8 mouse cellular contexts compared by ENCODE assay signal in genomic region chr5:74067831-74068713, GRCm38 (mm10). TPM values are rescaled to one million over a fixed set of nuclear protein-coding genes. Genes with fewer than 3 reads are reported as not detected.
A peak's percentile ranks its signal among the peaks of the same experiment; 100 is the strongest.
DNase-seq lines count a peak whose midpoint lies in the region; ATAC-seq and TF ChIP-seq lines count a peak whose summit lies in the region.

TSS of gene Usp46 (minus strand) at chr5:74068431.

- peak within 1 kb of the TSS; percentile 98 for H3K9ac ChIP-seq in heart, embryonic 12.5 days
- H3K9ac ChIP-seq in kidney, embryonic 16.5 days (replicated peaks; ENCODE audit: low read length) = peak within 1 kb of the TSS; percentile 97
- peak within 1 kb of the TSS; percentile 96 for H3K9ac ChIP-seq in liver, embryonic 14.5 days (replicated peaks)
- H3K9ac ChIP-seq in stomach, embryonic 14.5 days (replicated peaks; ENCODE audit: low read depth, low read length) = peak within 1 kb of the TSS; percentile 86

- peak within 1 kb of the TSS; percentile 99 for H3K27ac ChIP-seq in heart, embryonic 12.5 days (ENCODE audit: poor library complexity, severe bottlenecking)
- peak within 1 kb of the TSS; percentile 99 for H3K27ac ChIP-seq in kidney, embryonic 16.5 days (ENCODE audit: low read length)
- H3K27ac ChIP-seq in liver, embryonic 14.5 days = peak within 1 kb of the TSS; percentile 98
- peak within 1 kb of the TSS; percentile 96 for H3K27ac ChIP-seq in stomach, embryonic 14.5 days (ENCODE audit: low read length)

- no peaks in the 10 kb centered on the region for H3K27me3 ChIP-seq in C2C12 (ENCODE audit: control insufficient read depth, insufficient read depth, insufficient read length)
- H3K27me3 ChIP-seq in heart, embryonic 12.5 days (replicated peaks) = no peaks in the 10 kb centered on the region
- H3K27me3 ChIP-seq in kidney, embryonic 16.5 days (ENCODE audit: insufficient read depth, low read length) = no peaks in the 10 kb centered on the region
- H3K27me3 ChIP-seq in liver, embryonic 14.5 days (ENCODE audit: control insufficient read depth, insufficient read depth, low read length) = no peaks in the 10 kb centered on the region
- H3K27me3 ChIP-seq in stomach, embryonic 14.5 days (ENCODE audit: control insufficient read depth, insufficient read depth, low read length) = no peaks in the 10 kb centered on the region

- H3K4me3 ChIP-seq in C2C12 (ENCODE audit: insufficient read depth, poor library complexity, severe bottlenecking) = peak within 1 kb of the TSS; percentile 59
- H3K4me3 ChIP-seq in heart, embryonic 12.5 days = peak within 1 kb of the TSS; percentile 79
- peak within 1 kb of the TSS; percentile 91 for H3K4me3 ChIP-seq in kidney, embryonic 16.5 days (ENCODE audit: low read length)
- peak within 1 kb of the TSS; percentile 80 to 98 for H3K4me3 ChIP-seq in liver, embryonic 14.5 days (ENCODE audit: insufficient read depth in 1 of 2, low read depth in 2 of 2, low read length in 2 of 2)
- H3K4me3 ChIP-seq in stomach, embryonic 14.5 days (ENCODE audit: low read depth, low read length) = peak within 1 kb of the TSS; percentile 94

- no peak for TF ChIP-seq CTCF in C2C12 (IDR thresholded peaks at IDR 0.05; ENCODE audit: control insufficient read depth, insufficient read depth, insufficient read length)
- TF ChIP-seq CTCF in liver, embryonic 14.5 days (IDR thresholded peaks at IDR 0.05; ENCODE audit: low read depth) = no peak

- ATAC-seq in erythroblast, adult 5-6 weeks (replicated peaks; ENCODE audit: low FRiP score, poor library complexity, severe bottlenecking) = peak; percentile 62
- peak; percentile 92 for ATAC-seq in heart, embryonic 12.5 days (ENCODE audit: insufficient number of reproducible peaks, low FRiP score)
- ATAC-seq in kidney, embryonic 16.5 days (ENCODE audit: low FRiP score, low TSS enrichment) = peak; percentile 92
- peak; percentile 81 for ATAC-seq in liver, embryonic 14.5 days (ENCODE audit: insufficient read depth)
- ATAC-seq in stomach, embryonic 14.5 days (ENCODE audit: insufficient number of reproducible peaks, insufficient read depth, low FRiP score, low read depth) = peak; percentile 91

- H3ac ChIP-seq in C2C12 (ENCODE audit: control insufficient read depth, insufficient read length, low read depth) = peak within 1 kb of the TSS; percentile 84

- H3K79me3 ChIP-seq in C2C12 (ENCODE audit: low read depth) = peaks cover 5% of the 10 kb centered on the region

- H3K36me3 ChIP-seq in C2C12 (ENCODE audit: control insufficient read depth, insufficient read depth) = no peaks in the 10 kb centered on the region
- no peaks in the 10 kb centered on the region for H3K36me3 ChIP-seq in heart, embryonic 12.5 days
- H3K36me3 ChIP-seq in kidney, embryonic 16.5 days (ENCODE audit: insufficient read depth, low read length) = no peaks in the 10 kb centered on the region
- H3K36me3 ChIP-seq in liver, embryonic 14.5 days (replicated peaks; ENCODE audit: control insufficient read depth, insufficient read depth, low read depth) = no peaks in the 10 kb centered on the region
- no peaks in the 10 kb centered on the region for H3K36me3 ChIP-seq in stomach, embryonic 14.5 days (ENCODE audit: control insufficient read depth, insufficient read depth, low read length)

- DNase-seq in brain, adult 2 months (ENCODE audit: low read depth, low spot score) = peak; percentile 85
- peak in 2 of 3 experiments; percentile 63 to 65 for DNase-seq in liver, embryonic 14.5 days (ENCODE audit: low read depth in 3 of 3, low spot score in 3 of 3)
- peak; percentile 88 for DNase-seq in neural tube, embryonic 10.5 days (ENCODE audit: extremely low spot score, low spot score)

- H3K4me1 ChIP-seq in heart, embryonic 12.5 days (replicated peaks) = peaks cover 49% of the 10 kb centered on the region
- peaks cover 52% of the 10 kb centered on the region for H3K4me1 ChIP-seq in kidney, embryonic 16.5 days (ENCODE audit: insufficient read depth, low read length)
- H3K4me1 ChIP-seq in liver, embryonic 14.5 days (replicated peaks; ENCODE audit: control insufficient read depth in 2 of 2, insufficient read depth in 2 of 2, low read length in 1 of 2) = peaks cover 28 to 37% of the 10 kb centered on the region in 2 experiments
- H3K4me1 ChIP-seq in stomach, embryonic 14.5 days (ENCODE audit: control insufficient read depth, insufficient read depth, low read length) = peaks cover 31% of the 10 kb centered on the region

- TF ChIP-seq EP300 in liver, embryonic 14.5 days (IDR thresholded peaks at IDR 0.05; ENCODE audit: low read depth) = no peak

- no peaks in the 10 kb centered on the region for H3K9me3 ChIP-seq in heart, embryonic 12.5 days (replicated peaks)
- no peaks in the 10 kb centered on the region for H3K9me3 ChIP-seq in kidney, embryonic 16.5 days (ENCODE audit: low read length)
- no peaks in the 10 kb centered on the region for H3K9me3 ChIP-seq in liver, embryonic 14.5 days (ENCODE audit: control insufficient read depth, low read length)
- no peaks in the 10 kb centered on the region for H3K9me3 ChIP-seq in stomach, embryonic 14.5 days (ENCODE audit: control insufficient read depth, low read depth, low read length)

- WGBS in heart, embryonic 12.5 days = under 1% methylated on average over 85 of the region's 89 CpGs
- WGBS in kidney, embryonic 16.5 days = 0% methylated on average over 60 of the region's 89 CpGs
- WGBS in liver, embryonic 14.5 days (ENCODE audit: insufficient replicate concordance) = under 1% methylated on average over 75 of the region's 89 CpGs
- WGBS in stomach, embryonic 14.5 days = under 1% methylated on average over 72 of the region's 89 CpGs

- H3K4me2 ChIP-seq in heart, embryonic 12.5 days = peak within 1 kb of the TSS; percentile 84
- peak within 1 kb of the TSS; percentile 71 for H3K4me2 ChIP-seq in kidney, embryonic 16.5 days (replicated peaks; ENCODE audit: low read depth, low read length)
- peak within 1 kb of the TSS; percentile 99 for H3K4me2 ChIP-seq in liver, embryonic 14.5 days (ENCODE audit: low read depth)
- H3K4me2 ChIP-seq in stomach, embryonic 14.5 days (replicated peaks; ENCODE audit: low read depth, low read length) = peak within 1 kb of the TSS; percentile 51

- peaks cover 43% of the 10 kb centered on the region for H3K79me2 ChIP-seq in C2C12 (ENCODE audit: control insufficient read depth, insufficient read depth)

TF ChIP-seq in C2C12, 6 proteins besides CTCF, POLR2A, EP300 and RAD21:
- no peak for TF ChIP-seq MYOD1 (IDR thresholded peaks at IDR 0.05; ENCODE audit: control insufficient read depth, insufficient read length, low read depth)
- no peak for TF ChIP-seq MYOG (IDR thresholded peaks at IDR 0.05; ENCODE audit: control insufficient read depth, extremely low read depth, insufficient read length)
- no peak for TF ChIP-seq CEBPB (IDR thresholded peaks at IDR 0.05; ENCODE audit: low read depth)
- TF ChIP-seq MAX (IDR thresholded peaks at IDR 0.05) = no peak
- no peak for TF ChIP-seq FOSL1 (IDR thresholded peaks at IDR 0.05; ENCODE audit: insufficient read depth, low read length, poor library complexity, severe bottlenecking)
- no peak for TF ChIP-seq USF1 (IDR thresholded peaks at IDR 0.05; ENCODE audit: low read depth)

RNA-seq across cellular contexts. Expression of gene Usp46, which starts in this region (rescaled TPM):
- polyA plus RNA-seq in C2C12 (2012; fragmentation: generic; extraction: Trizol) = 6.7 TPM
- total RNA-seq in erythroblast, adult 5-6 weeks (2015; ENCODE audit: low replicate concordance) = 91.5 and 96.6 TPM in 2 replicates
- total RNA-seq in erythroblast, adult 5-6 weeks (2017; ENCODE audit: low replicate concordance) = 81.3 and 85.3 TPM in 2 replicates
- 41.4 and 44.7 TPM in 2 replicates for polyA plus RNA-seq in heart, embryonic 12.5 days (2016; fragmentation: Nextera tagmentation; extraction: Ambion mirVana)
- 27.3 and 30.4 TPM in 2 replicates for polyA plus RNA-seq in kidney, embryonic 16.5 days (2015; fragmentation: Nextera tagmentation; extraction: Ambion mirVana)
- polyA plus RNA-seq in liver, embryonic 14.5 days (2012; rRNA removed) = 9.7 and 14.6 TPM in 2 replicates
- polyA plus RNA-seq in liver, embryonic 14.5 days (2014; fragmentation: Nextera tagmentation; extraction: Ambion mirVana) = 23.8 and 27.9 TPM in 2 replicates
- 41.6 and 48.1 TPM in 2 replicates for polyA plus RNA-seq in stomach, embryonic 14.5 days (2014; fragmentation: Nextera tagmentation; extraction: Ambion mirVana)

Comparison
In these comparisons a context has a peak if more than half of its experiments do, and no peak if none do; other contexts are left out.
1. Peak in every context shown above with its lines: DNase-seq, ATAC-seq, H3K4me3 ChIP-seq and H3K27ac ChIP-seq.